ENCODE assay signal across 1 mouse cellular context in genomic region chr7:83913995-83914394, GRCm38 (mm10).
TF ChIP-seq lines count a peak whose summit lies in the region.

No protein-coding gene starts in this region.

TF ChIP-seq in CH12.LX, 34 proteins besides CTCF, POLR2A, EP300 and RAD21 (continued from another document):
- TF ChIP-seq USF1 (IDR thresholded peaks at IDR 0.05; ENCODE audit: low read depth, low read length) (no peak), MAFK (IDR thresholded peaks at IDR 0.05; ENCODE audit: insufficient replicate concordance, low read length) (peak; percentile 92)
